Mouse (Mus musculus) heart, embryonic 15.5 days (tissue): ENCODE measurements around the gene Mfsd6l. TPM values are rescaled to one million over a fixed set of nuclear protein-coding genes. Genes with fewer than 3 reads are reported as not detected.

Experiments
- ATAC-seq: fragments of 200-750 bp; cut with Nextera tagmentation; replicated peaks from 2 replicates; pipeline ENCODE4 v1.8.0; 2017; ENCODE audit warnings: low read depth, moderate TSS enrichment; ENCODE audit not compliant: insufficient number of reproducible peaks, insufficient read depth, low FRiP score
- H3K27ac ChIP-seq: fragments of 300-500 bp; sonication (generic); 2 replicates; pipeline ENCODE4 v1.5.1; 2015; ENCODE audit warnings: mild to moderate bottlenecking, inconsistent platforms
- H3K27me3 ChIP-seq: fragments of 300-500 bp; sonication (generic); 2 replicates; pipeline ENCODE4 v1.6.1; 2015; ENCODE audit warnings: inconsistent platforms
- H3K36me3 ChIP-seq: fragments of 300-500 bp; sonication (generic); 2 replicates; pipeline ENCODE4 v1.6.1; 2015; ENCODE audit warnings: mild to moderate bottlenecking, inconsistent platforms
- H3K4me1 ChIP-seq: fragments of 300-500 bp; sonication (generic); replicated peaks from 2 replicates; pipeline ENCODE4 v1.6.1; 2015; ENCODE audit warnings: inconsistent platforms
- H3K4me2 ChIP-seq: fragments of 300-500 bp; sonication (generic); 2 replicates; pipeline ENCODE4 v1.6.1; 2015; ENCODE audit warnings: inconsistent platforms, mild to moderate bottlenecking, moderate library complexity
- H3K4me3 ChIP-seq: fragments of 300-500 bp; sonication (generic); 2 replicates; pipeline ENCODE4 v1.5.1; 2015; ENCODE audit warnings: mild to moderate bottlenecking, inconsistent platforms
- H3K9ac ChIP-seq: fragments of 300-500 bp; sonication (generic); 2 replicates; pipeline ENCODE4 v1.6.1; 2015; ENCODE audit warnings: mild to moderate bottlenecking, inconsistent platforms
- H3K9me3 ChIP-seq: fragments of 300-500 bp; sonication (generic); replicated peaks from 2 replicates; pipeline ENCODE4 v1.6.1; 2016; ENCODE audit warnings: inconsistent platforms
- WGBS: fragments of 180-500 bp; shearing (Covaris S2); methylation state at CpG from one replicate; pipeline ENCODE4 v1.1.7; 2015; ENCODE audit warnings: mixed read lengths; 5-methylcytosine and 5-hydroxymethylcytosine counted together
- polyA plus RNA-seq: library from polyadenylated mRNA; unstranded; fragments of >200 nt; fragmentation: Nextera tagmentation; extraction: Ambion mirVana; gene quantifications from 2 replicates; pipeline ENCODE4 v1.2.1, GENCODE M21; 2015

Gene Mfsd6l
- polyA plus RNA-seq = 0.19 TPM in 1 of 2 replicates, not detected in the other

- Histone ChIP-seq H3K27me3 (peaks cover 15% of the 10 kb centered on the region), H3K9ac (no peak within 1 kb of the TSS), H3K36me3 (no peaks in the 10 kb centered on the region), H3K4me1 (peaks cover 11% of the 10 kb centered on the region), H3K4me3 (peak within 1 kb of the TSS; percentile 34), H3K4me2 (peak within 1 kb of the TSS; percentile 56), H3K27ac (no peak within 1 kb of the TSS), H3K9me3 (no peaks in the 10 kb centered on the region)
- no peak for ATAC-seq
- 10% methylated on average over 37 of the region's 37 CpGs for WGBS
These were observed at the start of gene Mfsd6l for GRCm38 (mm10) chr11:68555918-68556584. Mfsd6l (plus strand) TSS chr11:68556186.

GRCm38 (mm10) chr11:68507246-68507645, 48.7 kb upstream of the Mfsd6l start:
- no peak overlapping the region for H3K27ac ChIP-seq
- H3K4me3 ChIP-seq = no peak overlapping the region
- H3K4me1 ChIP-seq = 0 out of 2 replicates have a peak, but pooled peaks cover 3% of the 10 kb centered on the region
- H3K27me3 ChIP-seq = no peaks in the 10 kb centered on the region
- H3K36me3 ChIP-seq = no peaks in the 10 kb centered on the region
- H3K9me3 ChIP-seq = no peaks in the 10 kb centered on the region
- no peak for ATAC-seq
- WGBS = 72% methylated on average over 7 of the region's 7 CpGs
- no peak overlapping the region for H3K9ac ChIP-seq
- H3K4me2 ChIP-seq = no peak overlapping the region

GRCm38 (mm10) chr11:68508619-68509018, 47.4 kb upstream of the Mfsd6l start:
- H3K4me1 ChIP-seq = no peaks in the 10 kb centered on the region
- H3K36me3 ChIP-seq = no peaks in the 10 kb centered on the region
- no peak overlapping the region for H3K27ac ChIP-seq
- 66% methylated on average over 5 of the region's 5 CpGs for WGBS
- H3K4me3 ChIP-seq = no peak overlapping the region
- no peak overlapping the region for H3K9ac ChIP-seq
- no peaks in the 10 kb centered on the region for H3K9me3 ChIP-seq
- H3K4me2 ChIP-seq = no peak overlapping the region
- ATAC-seq = no peak
- no peaks in the 10 kb centered on the region for H3K27me3 ChIP-seq

- Histone ChIP-seq H3K4me2 (no peak overlapping the region), H3K27ac (no peak overlapping the region), H3K36me3 (no peaks in the 10 kb centered on the region), H3K27me3 (no peaks in the 10 kb centered on the region), H3K9ac (no peak overlapping the region), H3K4me1 (no peaks in the 10 kb centered on the region), H3K4me3 (no peak overlapping the region), H3K9me3 (no peaks in the 10 kb centered on the region)
- WGBS = 38% methylated on average over 2 of the region's 2 CpGs
- ATAC-seq = no peak
These were observed 46.8 kb upstream of the Mfsd6l start for GRCm38 (mm10) chr11:68509194-68509593.

GRCm38 (mm10) chr11:68513969-68514368, 42.0 kb upstream of the Mfsd6l start:
- Histone ChIP-seq H3K27ac (no peak overlapping the region), H3K9ac (no peak overlapping the region), H3K27me3 (no peaks in the 10 kb centered on the region), H3K36me3 (no peaks in the 10 kb centered on the region), H3K9me3 (0 out of 2 replicates have a peak, but pooled peaks cover under 1% of the 10 kb centered on the region), H3K4me3 (no peak overlapping the region), H3K4me1 (no peaks in the 10 kb centered on the region), H3K4me2 (no peak overlapping the region)
- no peak for ATAC-seq
- 46% methylated on average over 3 of the region's 3 CpGs for WGBS

- 82% methylated on average over 4 of the region's 4 CpGs for WGBS
- no peak overlapping the region for H3K9ac ChIP-seq
- ATAC-seq = no peak
- no peak overlapping the region for H3K4me3 ChIP-seq
- no peak overlapping the region for H3K27ac ChIP-seq
- 0 out of 2 replicates have a peak, but pooled peaks cover 5% of the 10 kb centered on the region for H3K9me3 ChIP-seq
- no peak overlapping the region for H3K4me2 ChIP-seq
- H3K27me3 ChIP-seq = no peaks in the 10 kb centered on the region
- no peaks in the 10 kb centered on the region for H3K36me3 ChIP-seq
- no peaks in the 10 kb centered on the region for H3K4me1 ChIP-seq
These were observed 36.6 kb upstream of the Mfsd6l start for GRCm38 (mm10) chr11:68519362-68519761.

- H3K4me3 ChIP-seq = no peak overlapping the region
- H3K9ac ChIP-seq = no peak overlapping the region
- H3K27ac ChIP-seq = no peak overlapping the region
- H3K36me3 ChIP-seq = no peaks in the 10 kb centered on the region
- H3K27me3 ChIP-seq = no peaks in the 10 kb centered on the region
- 0 out of 2 replicates have a peak, but pooled peaks cover 5% of the 10 kb centered on the region for H3K9me3 ChIP-seq
- ATAC-seq = no peak
- no peak overlapping the region for H3K4me2 ChIP-seq
- H3K4me1 ChIP-seq = no peaks in the 10 kb centered on the region
- WGBS = 84% methylated on average over 5 of the region's 5 CpGs
These were observed 36.2 kb upstream of the Mfsd6l start for GRCm38 (mm10) chr11:68519815-68520214.

- ATAC-seq = no peak
- H3K4me2 ChIP-seq = no peak overlapping the region
These were observed 35.5 kb upstream of the Mfsd6l start for GRCm38 (mm10) chr11:68520439-68520838.

GRCm38 (mm10) chr11:68521352-68521751, 34.6 kb upstream of the Mfsd6l start:
- Histone ChIP-seq H3K4me3 (no peak overlapping the region), H3K4me1 (no peaks in the 10 kb centered on the region), H3K27ac (no peak overlapping the region), H3K36me3 (no peaks in the 10 kb centered on the region), H3K27me3 (no peaks in the 10 kb centered on the region), H3K4me2 (no peak overlapping the region), H3K9ac (no peak overlapping the region), H3K9me3 (0 out of 2 replicates have a peak, but pooled peaks cover 5% of the 10 kb centered on the region)
- WGBS = 79% methylated on average over 5 of the region's 5 CpGs
- no peak for ATAC-seq

More at GRCm38 (mm10) chr11:68520439-68520838, 35.5 kb upstream of the Mfsd6l start:
- no peak overlapping the region for H3K9ac ChIP-seq
- H3K9me3 ChIP-seq = 0 out of 2 replicates have a peak, but pooled peaks cover 5% of the 10 kb centered on the region
- H3K36me3 ChIP-seq = no peaks in the 10 kb centered on the region
- no peak overlapping the region for H3K4me3 ChIP-seq
- no peak overlapping the region for H3K27ac ChIP-seq
- H3K27me3 ChIP-seq = no peaks in the 10 kb centered on the region
- H3K4me1 ChIP-seq = no peaks in the 10 kb centered on the region
- WGBS = 67% methylated on average over 2 of the region's 2 CpGs

GRCm38 (mm10) chr11:68526441-68526840, 29.5 kb upstream of the Mfsd6l start:
- no peak overlapping the region for H3K27ac ChIP-seq
- no peak overlapping the region for H3K9ac ChIP-seq
- peaks cover 11% of the 10 kb centered on the region; the same call in 1 of the 2 replicates for H3K27me3 ChIP-seq
- H3K4me1 ChIP-seq = 0 out of 2 replicates have a peak, but pooled peaks cover 4% of the 10 kb centered on the region
- H3K4me2 ChIP-seq = no peak overlapping the region
- WGBS = 72% methylated on average over 4 of the region's 4 CpGs
- no peak for ATAC-seq
- no peaks in the 10 kb centered on the region for H3K36me3 ChIP-seq
- H3K4me3 ChIP-seq = no peak overlapping the region
- H3K9me3 ChIP-seq = no peaks in the 10 kb centered on the region

GRCm38 (mm10) chr11:68531066-68531806, 24.8 kb upstream of the Mfsd6l start:
- H3K27ac ChIP-seq = no peak overlapping the region
- no peak overlapping the region for H3K9ac ChIP-seq
- 0 out of 2 replicates have a peak, but pooled peaks cover 10% of the 10 kb centered on the region for H3K4me1 ChIP-seq
- no peak overlapping the region for H3K4me3 ChIP-seq
- peaks cover 11% of the 10 kb centered on the region; the same call in 1 of the 2 replicates for H3K27me3 ChIP-seq
- H3K9me3 ChIP-seq = no peaks in the 10 kb centered on the region
- no peak overlapping the region for H3K4me2 ChIP-seq
- peak; percentile 56; the same call in 1 of the 2 replicates for ATAC-seq
- WGBS = 28% methylated on average over 16 of the region's 16 CpGs
- no peaks in the 10 kb centered on the region for H3K36me3 ChIP-seq
